Mouse (Mus musculus) ES-Bruce4 (cell line): ENCODE results near the gene Fam184a.

ENCODE experiments used
- CTCF ChIP-seq: IDR thresholded peaks from one replicate; pipeline ENCODE4 v1.8.1; 2011; ENCODE audit warnings: low read depth, low read length
- POLR2A ChIP-seq: IDR thresholded peaks from one replicate; pipeline ENCODE4 v1.8.1; 2011; ENCODE audit warnings: low read length; ENCODE audit not compliant: insufficient read depth

GRCm38 (mm10) chr10:53629247-53629917 lies 121.5 kb downstream of the Fam184a start:
- TF ChIP-seq CTCF, result peak; percentile 37
- TF ChIP-seq POLR2A, result peak; percentile 70
